In the genomic region with DNA sequence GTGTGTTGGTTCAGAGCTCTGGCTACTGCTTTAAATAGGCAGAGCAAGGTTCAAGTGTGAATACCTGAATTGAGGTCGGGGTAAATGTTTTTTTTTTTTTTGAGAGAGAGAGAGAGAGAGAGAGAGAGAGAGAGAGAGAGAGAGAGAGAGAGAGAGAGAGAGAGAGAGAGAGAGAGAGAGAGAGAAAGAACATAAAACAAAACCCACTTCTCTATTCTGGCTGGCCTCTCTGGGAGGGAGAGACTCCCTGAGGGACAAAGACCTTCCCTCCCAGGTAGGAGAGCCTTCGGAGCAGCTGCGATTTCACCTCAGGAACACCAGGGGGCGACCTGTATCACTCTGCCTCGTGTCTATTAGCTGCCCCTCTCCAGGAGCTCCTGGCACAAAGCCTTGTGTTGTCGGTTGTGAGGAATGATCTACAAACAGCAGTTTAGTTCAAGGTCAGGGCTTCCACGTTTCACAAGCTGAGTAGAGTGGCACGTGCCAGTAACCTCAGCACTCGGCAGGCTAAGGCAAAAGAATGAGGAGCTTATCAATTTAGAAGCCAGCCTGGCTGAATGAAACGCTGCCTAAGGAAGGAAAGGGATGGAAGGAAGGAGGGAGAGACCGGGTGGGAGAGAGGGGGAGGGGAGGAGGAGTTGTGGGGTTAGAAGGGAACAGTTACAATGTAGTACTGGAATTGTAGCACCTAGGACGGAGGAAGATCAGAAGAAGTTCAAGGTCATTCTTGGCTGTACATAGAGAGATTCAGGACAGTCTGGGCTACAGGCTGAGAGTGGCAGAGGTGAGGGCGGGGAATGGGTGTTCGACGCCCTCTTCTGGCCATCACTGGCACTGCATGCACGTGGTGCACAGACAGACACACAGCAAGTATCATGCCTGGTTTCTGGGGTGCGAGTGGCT, we compare ENCODE assay signal across 8 mouse cellular contexts. TPM values are rescaled to one million over a fixed set of nuclear protein-coding genes. Genes with fewer than 3 reads are reported as not detected.
A peak's percentile ranks its signal among the peaks of the same experiment; 100 is the strongest.
DNase-seq lines count a peak whose midpoint lies in the region; ATAC-seq and TF ChIP-seq lines count a peak whose summit lies in the region.

No protein-coding gene starts in this region.

- WGBS in forebrain, embryonic 10.5 days: 12% methylated on average over 17 of the region's 17 CpGs
- WGBS in heart, postnatal 0 days: 6% methylated on average over 17 of the region's 17 CpGs
- WGBS in liver, embryonic 16.5 days (ENCODE audit: insufficient replicate concordance): 8% methylated on average over 17 of the region's 17 CpGs
- 13% methylated on average over 17 of the region's 17 CpGs for WGBS in neural tube, embryonic 13.5 days

- peak; percentile 74 for DNase-seq in c-Kit-positive CD71-negative TER-119-negative erythroid progenitor cells, embryonic 14.5 days (ENCODE audit: low read depth)
- peak; percentile 79 for DNase-seq in forebrain, embryonic 10.5 days (ENCODE audit: extremely low spot score, low spot score)
- peak; percentile 95 for DNase-seq in heart, postnatal 0 days (ENCODE audit: low spot score)
- DNase-seq in kidney, postnatal 36 days: peak; percentile 90 to 94
- peak; percentile 49 for DNase-seq in telencephalon, adult 2 months (ENCODE audit: low read depth, low spot score)

- peak; percentile 63; the same call in 1 of the 2 replicates for TF ChIP-seq EP300 in ES-Bruce4 (IDR thresholded peaks at IDR 0.05; ENCODE audit: insufficient read depth, low read depth, low read length)
- TF ChIP-seq EP300 in heart, postnatal 0 days (IDR thresholded peaks at IDR 0.05; ENCODE audit: low read depth): no peak; the same call in 1 of the 2 replicates

- no peaks in the 10 kb centered on the region for H3K27me3 ChIP-seq in ES-Bruce4 (ENCODE audit: control insufficient read depth, insufficient read depth, low read length, poor library complexity, severe bottlenecking)
- no peaks in the 10 kb centered on the region for H3K27me3 ChIP-seq in forebrain, embryonic 10.5 days (ENCODE audit: poor library complexity, severe bottlenecking)
- no peaks in the 10 kb centered on the region for H3K27me3 ChIP-seq in heart, postnatal 0 days (ENCODE audit: control insufficient read depth, insufficient read depth, low read length)
- H3K27me3 ChIP-seq in liver, embryonic 16.5 days (ENCODE audit: control insufficient read depth, insufficient read depth, low read depth, low read length): no peaks in the 10 kb centered on the region
- no peaks in the 10 kb centered on the region for H3K27me3 ChIP-seq in neural tube, embryonic 13.5 days

- no peaks in the 10 kb centered on the region for H3K36me3 ChIP-seq in ES-Bruce4 (ENCODE audit: control insufficient read depth, insufficient read depth, low read length, poor library complexity, severe bottlenecking)
- H3K36me3 ChIP-seq in forebrain, embryonic 10.5 days (replicated peaks): no peaks in the 10 kb centered on the region
- no peaks in the 10 kb centered on the region for H3K36me3 ChIP-seq in heart, postnatal 0 days (replicated peaks; ENCODE audit: control insufficient read depth, insufficient read depth, low read length)
- no peaks in the 10 kb centered on the region for H3K36me3 ChIP-seq in liver, embryonic 16.5 days (ENCODE audit: control insufficient read depth, insufficient read depth)
- H3K36me3 ChIP-seq in neural tube, embryonic 13.5 days: no peaks in the 10 kb centered on the region

- H3K4me2 ChIP-seq in heart, postnatal 0 days (ENCODE audit: low read depth, low read length): peak overlapping the region; percentile 37
- H3K4me2 ChIP-seq in liver, embryonic 16.5 days (ENCODE audit: low read depth, low read length): peak overlapping the region; percentile 32
- H3K4me2 ChIP-seq in neural tube, embryonic 13.5 days: peak overlapping the region; percentile 44

- H3K4me1 ChIP-seq in ES-Bruce4 (ENCODE audit: control insufficient read depth, insufficient read depth, low read length): peaks cover 7% of the 10 kb centered on the region
- H3K4me1 ChIP-seq in forebrain, embryonic 10.5 days: peaks cover 7% of the 10 kb centered on the region
- H3K4me1 ChIP-seq in heart, postnatal 0 days (ENCODE audit: control insufficient read depth, insufficient read depth): peaks cover 15% of the 10 kb centered on the region
- H3K4me1 ChIP-seq in liver, embryonic 16.5 days (ENCODE audit: control insufficient read depth, low read depth, low read length): peaks cover 9% of the 10 kb centered on the region
- 0 out of 2 replicates have a peak, but pooled peaks cover 5% of the 10 kb centered on the region for H3K4me1 ChIP-seq in neural tube, embryonic 13.5 days (replicated peaks)

- no peaks in the 10 kb centered on the region for H3K9me3 ChIP-seq in ES-Bruce4 (replicated peaks; ENCODE audit: control insufficient read depth, insufficient read depth, low read length, poor library complexity, severe bottlenecking)
- no peaks in the 10 kb centered on the region for H3K9me3 ChIP-seq in forebrain, embryonic 10.5 days
- no peaks in the 10 kb centered on the region for H3K9me3 ChIP-seq in heart, postnatal 0 days (replicated peaks; ENCODE audit: control insufficient read depth, low read length)
- 0 out of 2 replicates have a peak, but pooled peaks cover 2% of the 10 kb centered on the region for H3K9me3 ChIP-seq in liver, embryonic 16.5 days (replicated peaks; ENCODE audit: control insufficient read depth, low read length)
- no peaks in the 10 kb centered on the region for H3K9me3 ChIP-seq in neural tube, embryonic 13.5 days

- peak overlapping the region; percentile 9; the same call in 1 of the 2 replicates for H3K4me3 ChIP-seq in ES-Bruce4 (ENCODE audit: low read depth, low read length)
- peak overlapping the region; percentile 34 for H3K4me3 ChIP-seq in forebrain, embryonic 10.5 days
- H3K4me3 ChIP-seq in heart, postnatal 0 days (ENCODE audit: low read depth, low read length): no peak overlapping the region
- 0 out of 2 replicates have a peak overlapping the region, but pooled peaks have one; percentile 10 for H3K4me3 ChIP-seq in liver, embryonic 16.5 days (ENCODE audit: low read depth, low read length)
- H3K4me3 ChIP-seq in neural tube, embryonic 13.5 days: peak overlapping the region; percentile 15; the same call in 1 of the 2 replicates

- no peak for TF ChIP-seq POLR2A in ES-Bruce4 (IDR thresholded peaks at IDR 0.05; ENCODE audit: insufficient read depth, low read length)

- H3K27ac ChIP-seq in ES-Bruce4 (ENCODE audit: insufficient read depth, low read length): no peak overlapping the region
- peak overlapping the region; percentile 85 for H3K27ac ChIP-seq in forebrain, embryonic 10.5 days
- H3K27ac ChIP-seq in heart, postnatal 0 days (ENCODE audit: low read depth): peak overlapping the region; percentile 80
- H3K27ac ChIP-seq in liver, embryonic 16.5 days (ENCODE audit: low read length): no peak overlapping the region
- H3K27ac ChIP-seq in neural tube, embryonic 13.5 days (replicated peaks): peak overlapping the region; percentile 71

- ATAC-seq in heart, postnatal 0 days (ENCODE audit: insufficient read depth, low read depth): peak; percentile 88
- ATAC-seq in liver, embryonic 16.5 days (ENCODE audit: low read depth): peak; percentile 72
- peak; percentile 78 for ATAC-seq in neural tube, embryonic 13.5 days (ENCODE audit: low read depth)

- peak overlapping the region; percentile 7; the same call in 1 of the 2 replicates for H3K9ac ChIP-seq in ES-Bruce4 (ENCODE audit: low read depth, poor library complexity, severe bottlenecking)
- H3K9ac ChIP-seq in heart, postnatal 0 days (replicated peaks; ENCODE audit: low read depth, low read length): no peak overlapping the region
- no peak overlapping the region for H3K9ac ChIP-seq in liver, embryonic 16.5 days (ENCODE audit: low read depth, low read length)
- no peak overlapping the region for H3K9ac ChIP-seq in neural tube, embryonic 13.5 days

- peak; percentile 99 for TF ChIP-seq CTCF in ES-Bruce4 (IDR thresholded peaks at IDR 0.05; ENCODE audit: low read depth, low read length)
- TF ChIP-seq CTCF in heart, postnatal 0 days (IDR thresholded peaks at IDR 0.05; ENCODE audit: low read depth): peak; percentile 86

RNA-seq across cellular contexts. Expression of gene Nrsn2, which starts 12.9 kb away (rescaled TPM):
- polyA plus RNA-seq in ES-Bruce4 (2011; ENCODE audit: insufficient read depth, insufficient read length, low read depth, missing spikeins): 1.1 TPM in 1 of 2 replicates, not detected in the other
- 1.1 and 2.4 TPM in 2 replicates for polyA plus RNA-seq in forebrain, embryonic 10.5 days (2016; fragmentation: Nextera tagmentation; extraction: Ambion mirVana)
- total RNA-seq in heart, postnatal 0 days (2014; rRNA removed; ENCODE audit: low replicate concordance): not detected in 2 replicates
- polyA plus RNA-seq in heart, postnatal 0 days (2015; fragmentation: Nextera tagmentation; extraction: Ambion mirVana): 0.12 and 0.33 TPM in 2 replicates
- polyA plus RNA-seq in liver, embryonic 16.5 days (2015; fragmentation: Nextera tagmentation; extraction: Ambion mirVana): not detected in 2 replicates
- 30.7 and 32.0 TPM in 2 replicates for polyA plus RNA-seq in neural tube, embryonic 13.5 days (2015; fragmentation: Nextera tagmentation; extraction: Ambion mirVana)

RNA-seq across cellular contexts. Expression of gene Trib3, which starts 19.7 kb away (rescaled TPM):
- polyA plus RNA-seq in ES-Bruce4 (2011; ENCODE audit: insufficient read depth, insufficient read length, low read depth, missing spikeins): 11.4 and 12.3 TPM in 2 replicates
- polyA plus RNA-seq in forebrain, embryonic 10.5 days (2016; fragmentation: Nextera tagmentation; extraction: Ambion mirVana): 2.3 and 3.1 TPM in 2 replicates
- 0.39 TPM in 1 of 2 replicates, not detected in the other for total RNA-seq in heart, postnatal 0 days (2014; rRNA removed; ENCODE audit: low replicate concordance)
- polyA plus RNA-seq in heart, postnatal 0 days (2015; fragmentation: Nextera tagmentation; extraction: Ambion mirVana): 2.5 and 2.6 TPM in 2 replicates
- polyA plus RNA-seq in liver, embryonic 16.5 days (2015; fragmentation: Nextera tagmentation; extraction: Ambion mirVana): 6.5 and 6.8 TPM in 2 replicates
- polyA plus RNA-seq in neural tube, embryonic 13.5 days (2015; fragmentation: Nextera tagmentation; extraction: Ambion mirVana): 1.1 and 2.1 TPM in 2 replicates

RNA-seq across cellular contexts. Expression of gene Rbck1, which starts 31.0 kb away (rescaled TPM):
- polyA plus RNA-seq in ES-Bruce4 (2011; ENCODE audit: insufficient read depth, insufficient read length, low read depth, missing spikeins): 86.7 and 89.1 TPM in 2 replicates
- 98.1 and 98.2 TPM in 2 replicates for polyA plus RNA-seq in forebrain, embryonic 10.5 days (2016; fragmentation: Nextera tagmentation; extraction: Ambion mirVana)
- total RNA-seq in heart, postnatal 0 days (2014; rRNA removed; ENCODE audit: low replicate concordance): 104 and 112 TPM in 2 replicates
- 52.0 and 54.4 TPM in 2 replicates for polyA plus RNA-seq in heart, postnatal 0 days (2015; fragmentation: Nextera tagmentation; extraction: Ambion mirVana)
- 37.7 and 40.2 TPM in 2 replicates for polyA plus RNA-seq in liver, embryonic 16.5 days (2015; fragmentation: Nextera tagmentation; extraction: Ambion mirVana)
- 92.9 and 93.1 TPM in 2 replicates for polyA plus RNA-seq in neural tube, embryonic 13.5 days (2015; fragmentation: Nextera tagmentation; extraction: Ambion mirVana)

RNA-seq across cellular contexts. Expression of gene Sox12, which starts 34.4 kb away (rescaled TPM):
- 27.5 and 31.3 TPM in 2 replicates for polyA plus RNA-seq in ES-Bruce4 (2011; ENCODE audit: insufficient read depth, insufficient read length, low read depth, missing spikeins)
- polyA plus RNA-seq in forebrain, embryonic 10.5 days (2016; fragmentation: Nextera tagmentation; extraction: Ambion mirVana): 9.3 and 9.5 TPM in 2 replicates
- 19.9 and 30.0 TPM in 2 replicates for total RNA-seq in heart, postnatal 0 days (2014; rRNA removed; ENCODE audit: low replicate concordance)
- 5.0 and 5.5 TPM in 2 replicates for polyA plus RNA-seq in heart, postnatal 0 days (2015; fragmentation: Nextera tagmentation; extraction: Ambion mirVana)
- polyA plus RNA-seq in liver, embryonic 16.5 days (2015; fragmentation: Nextera tagmentation; extraction: Ambion mirVana): 0.77 and 0.99 TPM in 2 replicates
- 14.9 and 15.3 TPM in 2 replicates for polyA plus RNA-seq in neural tube, embryonic 13.5 days (2015; fragmentation: Nextera tagmentation; extraction: Ambion mirVana)

RNA-seq across cellular contexts. Expression of gene Zcchc3, which starts 51.3 kb away (rescaled TPM):
- 26.7 and 30.6 TPM in 2 replicates for polyA plus RNA-seq in ES-Bruce4 (2011; ENCODE audit: insufficient read depth, insufficient read length, low read depth, missing spikeins)
- polyA plus RNA-seq in forebrain, embryonic 10.5 days (2016; fragmentation: Nextera tagmentation; extraction: Ambion mirVana): 46.5 and 50.0 TPM in 2 replicates
- 21.1 and 27.2 TPM in 2 replicates for total RNA-seq in heart, postnatal 0 days (2014; rRNA removed; ENCODE audit: low replicate concordance)
- polyA plus RNA-seq in heart, postnatal 0 days (2015; fragmentation: Nextera tagmentation; extraction: Ambion mirVana): 18.3 and 20.6 TPM in 2 replicates
- 6.4 and 6.7 TPM in 2 replicates for polyA plus RNA-seq in liver, embryonic 16.5 days (2015; fragmentation: Nextera tagmentation; extraction: Ambion mirVana)
- 21.5 and 24.5 TPM in 2 replicates for polyA plus RNA-seq in neural tube, embryonic 13.5 days (2015; fragmentation: Nextera tagmentation; extraction: Ambion mirVana)

Comparison
In these comparisons a context has a peak if more than half of its experiments do, and no peak if none do; other contexts are left out.
1. H3K27ac ChIP-seq: peak in forebrain, embryonic 10.5 days (single experiment), heart, postnatal 0 days (single experiment) and neural tube, embryonic 13.5 days (single experiment); none in ES-Bruce4 (single experiment) and liver, embryonic 16.5 days (single experiment).
2. Peak in every context shown above with its lines, with median percentiles within 50 percentile points of each other: DNase-seq, ATAC-seq and H3K4me2 ChIP-seq.